Mouse (Mus musculus) adrenal gland, postnatal 25 days (tissue): ENCODE measurements around the gene Sdhc. TPM values are rescaled to one million over a fixed set of nuclear protein-coding genes. Genes with fewer than 3 reads are reported as not detected.
"Not testable (repeated sequence)": the region's sequence is repeated elsewhere in the genome, so short reads cannot be mapped to it uniquely, and the experiment has no call there.

Experiments used
- DNase-seq: peaks from one replicate; pipeline ENCODE4 v3.0.0; 2021; ENCODE audit warnings: mixed read lengths
- microRNA-seq, 2 experiments: library from miRNA; unstranded; fragments of <30 nt; microRNA quantifications; one replicate each; pipeline ENCODE4 v1.2.0; 2021
- total RNA-seq: library from RNA; stranded (reverse); gene quantifications from 2 replicates; pipeline ENCODE4 v1.2.3, GENCODE M21; 2021

Gene Sdhc
- total RNA-seq, 1 experiment from 2014 or later = 372 TPM

DNA sequence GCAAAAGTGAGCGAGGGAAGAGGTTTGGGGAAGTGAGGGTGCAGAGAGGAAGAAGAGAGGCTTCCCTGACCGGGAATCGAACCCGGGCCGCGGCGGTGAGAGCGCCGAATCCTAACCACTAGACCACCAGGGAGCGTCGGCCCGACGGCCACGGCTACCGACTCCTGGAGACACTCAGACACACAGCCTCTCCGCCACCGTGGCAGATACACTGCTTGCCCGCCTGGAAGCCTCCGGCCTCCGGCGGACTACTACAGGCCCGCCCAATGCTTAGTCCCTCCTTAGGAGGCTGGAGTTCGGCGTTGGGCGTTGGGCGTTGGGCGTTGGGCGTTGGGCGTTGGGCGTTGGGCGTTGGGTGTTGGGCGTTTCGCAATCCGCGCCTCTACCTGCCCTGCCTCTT lies 71.1 kb downstream of the Sdhc start:
- not testable (repeated sequence) for DNase-seq

DNA sequence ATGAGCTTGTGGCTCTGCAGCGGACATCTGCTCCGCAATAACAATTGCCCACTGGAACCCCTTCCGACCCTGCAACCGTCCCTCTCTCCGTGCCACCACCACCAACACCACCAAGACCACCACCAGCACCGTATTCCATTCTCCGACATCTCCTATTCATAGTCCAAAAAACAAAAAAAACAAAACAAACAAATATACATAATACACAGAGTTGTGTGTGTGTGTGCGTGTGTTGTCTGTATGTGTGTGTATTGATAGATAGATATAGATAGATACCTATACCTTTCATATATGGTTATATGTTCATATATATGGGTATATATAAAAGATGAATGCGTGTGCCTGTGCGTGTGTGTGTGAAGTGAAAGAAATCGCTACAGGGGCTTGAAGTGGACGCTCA lies 72.0 kb downstream of the Sdhc start:
- not testable (repeated sequence) for DNase-seq

DNA sequence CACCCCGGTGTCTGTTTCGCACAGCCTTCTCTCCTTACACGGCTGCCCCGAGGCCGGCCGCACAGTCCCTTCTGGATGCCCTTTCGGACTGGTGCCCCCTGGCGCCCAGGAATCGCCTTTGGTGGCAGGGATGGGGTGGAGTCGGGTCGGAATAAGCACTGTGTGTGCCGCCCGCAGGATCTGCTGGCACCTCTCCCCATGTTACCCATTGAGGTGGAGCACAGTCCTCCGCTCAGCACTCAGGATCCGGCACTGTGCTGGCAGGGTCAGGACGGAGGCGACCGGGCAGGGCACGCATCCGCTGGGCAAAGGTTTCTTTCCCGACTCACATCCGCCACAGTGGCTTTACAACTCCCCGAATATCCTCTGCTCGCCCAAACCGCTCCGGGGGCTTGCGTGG lies 72.4 kb downstream of the Sdhc start:
- not testable (repeated sequence) for DNase-seq

DNA sequence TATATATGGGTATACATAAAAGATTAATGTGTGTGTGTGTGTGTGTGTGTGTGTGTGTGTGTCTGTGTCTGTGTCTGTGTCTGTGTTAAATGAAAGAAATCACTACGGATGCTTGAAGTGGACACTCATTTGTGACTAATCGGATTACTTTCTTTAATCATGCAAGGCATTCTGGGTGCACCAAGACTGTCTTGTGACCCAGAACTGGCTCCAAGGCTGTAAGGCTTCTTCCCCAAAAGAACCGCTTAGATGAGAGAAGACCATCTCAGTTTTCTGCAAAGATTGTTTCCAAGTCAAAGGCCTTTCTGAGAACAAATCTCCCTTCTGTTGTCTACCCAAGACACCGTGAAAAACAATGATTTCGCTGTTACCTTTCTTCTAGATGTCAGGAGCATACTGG lies 73.2 kb downstream of the Sdhc start:
- not testable (repeated sequence) for DNase-seq

Small RNA genes lying within 50 kb of the gene (microRNA-seq; reads per million reads assigned to microRNA genes)
- gene Gm27844 = 0 reads per million in 2 experiments

Other genes starting within 250 kb of the Sdhc start
- gene Fcrlb, start 237.7 kb downstream of the Sdhc start, total RNA-seq = not detected in 2 replicates
- 0.46 TPM in 1 of 2 replicates, not detected in the other for gene Fcrla, start 223.0 kb downstream of the Sdhc start, total RNA-seq
- gene Fcgr2b, start 174.1 kb downstream of the Sdhc start, total RNA-seq = 1.5 and 2.6 TPM in 2 replicates
- gene Fcgr4, start 131.7 kb downstream of the Sdhc start, total RNA-seq = 0.76 and 1.6 TPM in 2 replicates
- 5.5 and 7.4 TPM in 2 replicates for gene Fcgr3, start 85.7 kb downstream of the Sdhc start, total RNA-seq
- gene Cfap126, start 36.7 kb downstream of the Sdhc start, total RNA-seq = 2.3 and 4.5 TPM in 2 replicates
- 0.88 and 2.9 TPM in 2 replicates for gene Mpz, start 108 bp upstream of the Sdhc start, total RNA-seq
- gene Pcp4l1, start 45.7 kb upstream of the Sdhc start, total RNA-seq = 36.1 and 37.7 TPM in 2 replicates
- gene Nr1i3, start 63.4 kb upstream of the Sdhc start, total RNA-seq = 3.0 TPM in 1 of 2 replicates, not detected in the other
- gene Tomm40l, start 71.9 kb upstream of the Sdhc start, total RNA-seq = 32.9 and 43.7 TPM in 2 replicates
- gene Apoa2, start 74.5 kb upstream of the Sdhc start, total RNA-seq = 2.1 and 105 TPM in 2 replicates
- 11.1 and 13.7 TPM in 2 replicates for gene Fcer1g, start 83.8 kb upstream of the Sdhc start, total RNA-seq
- gene Adamts4, start 99.8 kb upstream of the Sdhc start, total RNA-seq = 0.62 and 0.67 TPM in 2 replicates
- gene Ndufs2, start 100.8 kb upstream of the Sdhc start, total RNA-seq = 565 and 662 TPM in 2 replicates
- gene B4galt3, start 119.7 kb upstream of the Sdhc start, total RNA-seq = 36.9 and 38.1 TPM in 2 replicates
- 41.6 and 54.7 TPM in 2 replicates for gene Ppox, start 130.6 kb upstream of the Sdhc start, total RNA-seq
- 47.8 and 50.5 TPM in 2 replicates for gene Usp21, start 137.4 kb upstream of the Sdhc start, total RNA-seq
- gene Ufc1, start 144.4 kb upstream of the Sdhc start, total RNA-seq = 132 and 151 TPM in 2 replicates
- gene Dedd, start 178.5 kb upstream of the Sdhc start, total RNA-seq = 35.9 and 36.5 TPM in 2 replicates
- gene Nit1, start 195.0 kb upstream of the Sdhc start, total RNA-seq = 83.2 and 86.9 TPM in 2 replicates
- 140 and 145 TPM in 2 replicates for gene Pfdn2, start 195.1 kb upstream of the Sdhc start, total RNA-seq
- gene Klhdc9, start 210.2 kb upstream of the Sdhc start, total RNA-seq = 1.4 and 4.9 TPM in 2 replicates
- gene Nectin4, start 219.5 kb upstream of the Sdhc start, total RNA-seq = 0.12 TPM in 1 of 2 replicates, not detected in the other
- 1.8 and 2.2 TPM in 2 replicates for gene Arhgap30, start 238.4 kb upstream of the Sdhc start, total RNA-seq